In the genomic region with DNA sequence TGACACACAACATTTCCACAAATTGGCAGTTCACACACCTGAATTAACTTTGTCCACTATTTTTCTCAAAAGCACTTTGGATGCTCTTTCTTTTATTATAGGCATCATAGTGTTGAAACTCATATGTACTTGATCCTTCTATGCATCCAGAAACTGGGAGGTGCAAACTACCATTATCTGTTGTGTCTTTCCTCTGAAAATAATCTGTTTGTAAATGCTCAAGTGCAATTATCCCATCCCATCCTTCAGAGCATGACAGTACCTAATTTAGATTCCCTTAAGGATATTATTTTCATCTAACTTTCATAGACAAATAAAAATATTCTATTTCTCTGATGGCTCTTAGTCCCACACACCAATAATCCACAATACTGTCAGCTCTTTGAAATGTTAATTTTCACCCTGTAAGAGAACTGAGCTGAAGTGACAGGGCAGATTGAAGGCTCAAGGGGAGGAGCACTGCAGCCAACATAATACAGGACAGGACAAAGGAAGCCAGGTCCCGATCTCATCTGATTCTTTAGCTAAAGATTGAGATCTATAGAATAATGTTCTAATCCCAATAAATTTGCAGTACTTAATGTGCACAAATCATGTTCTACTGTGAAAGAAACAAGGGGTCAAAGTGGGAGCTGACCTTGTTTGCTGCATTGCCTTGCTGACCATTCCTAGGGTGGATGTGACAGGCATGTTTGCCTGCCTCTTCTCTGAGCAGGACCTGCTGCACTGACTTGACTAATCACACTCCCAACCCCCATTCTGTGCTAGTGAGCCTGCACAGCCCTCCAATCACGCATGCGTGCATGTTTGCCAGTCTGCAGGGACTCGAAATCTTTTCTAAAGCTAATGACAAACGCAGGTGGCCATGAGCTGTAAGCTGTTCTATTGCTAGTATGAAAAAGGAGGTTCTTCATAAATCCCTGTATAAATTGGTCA, we compare ENCODE assay signal across 10 mouse cellular contexts. TPM values are rescaled to one million over a fixed set of nuclear protein-coding genes. Genes with fewer than 3 reads are reported as not detected.
DNase-seq lines count a peak whose midpoint lies in the region; ATAC-seq lines count a peak whose summit lies in the region.
"Had no signal": no experiment of that assay in that cellular context is flagged by ENCODE, and none has a peak within 500 bp of the region (broad histone marks: within the 10 kb centered on the region; RNA-seq: fewer than 3 reads in every experiment).

No protein-coding gene starts in this region.

- DNase-seq in embryonic facial prominence, embryonic 14.5 days (ENCODE audit: low spot score), result peak; percentile 1
- peak; percentile 68 for DNase-seq in left cerebral cortex, postnatal 4 days
- DNase-seq in right cerebral cortex, postnatal 14 days, result peak; percentile 42
- DNase-seq in urinary bladder, postnatal 4 days (ENCODE audit: low spot score in 2 of 2), result no peak
- no peak for DNase-seq in lung, postnatal 25 days (ENCODE audit: low spot score)
- no peak for DNase-seq in ovary, postnatal 36 days (ENCODE audit: low spot score)
- DNase-seq in kidney, postnatal 36 days, result no peak
- DNase-seq: kidney, postnatal 25 days; thymus, postnatal 4 days had no signal

- WGBS in embryonic facial prominence, embryonic 14.5 days, result 69% methylated on average over 5 of the region's 5 CpGs
- 53% methylated on average over 5 of the region's 5 CpGs for WGBS in hindbrain, embryonic 15.5 days

- no peaks in the 10 kb centered on the region for H3K27me3 ChIP-seq in embryonic facial prominence, embryonic 14.5 days (replicated peaks; ENCODE audit: control insufficient read depth, insufficient read depth, low read length)
- H3K27me3 ChIP-seq in hindbrain, embryonic 15.5 days, result no peaks in the 10 kb centered on the region

- ATAC-seq in embryonic facial prominence, embryonic 14.5 days (ENCODE audit: low read depth), result no peak
- peak; percentile 92 for ATAC-seq in hindbrain, embryonic 15.5 days (ENCODE audit: low FRiP score, low read depth)

- H3K9me3 ChIP-seq in embryonic facial prominence, embryonic 14.5 days (ENCODE audit: control insufficient read depth, low read length), result no peaks in the 10 kb centered on the region
- H3K9me3 ChIP-seq in hindbrain, embryonic 15.5 days, result no peaks in the 10 kb centered on the region

- H3K36me3 ChIP-seq in embryonic facial prominence, embryonic 14.5 days (ENCODE audit: control insufficient read depth, insufficient read depth, low read length), result no peaks in the 10 kb centered on the region
- H3K36me3 ChIP-seq in hindbrain, embryonic 15.5 days, result no peaks in the 10 kb centered on the region

- no peak overlapping the region for H3K9ac ChIP-seq in embryonic facial prominence, embryonic 14.5 days (ENCODE audit: low read depth, low read length)
- H3K9ac ChIP-seq in hindbrain, embryonic 15.5 days, result no peak overlapping the region

- H3K4me3 ChIP-seq in embryonic facial prominence, embryonic 14.5 days (ENCODE audit: low read depth, low read length), result no peak overlapping the region
- H3K4me3 ChIP-seq in hindbrain, embryonic 15.5 days, result peak overlapping the region; percentile 15

- intact Hi-C loops in left cerebral cortex, postnatal 4 days (cut with DNase I), result no loop called here

- H3K4me1 ChIP-seq in embryonic facial prominence, embryonic 14.5 days (ENCODE audit: control insufficient read depth, insufficient read depth, low read length), result no peaks in the 10 kb centered on the region
- no peaks in the 10 kb centered on the region for H3K4me1 ChIP-seq in hindbrain, embryonic 15.5 days (replicated peaks)

- no peak overlapping the region for H3K27ac ChIP-seq in embryonic facial prominence, embryonic 14.5 days (replicated peaks; ENCODE audit: low read depth, low read length)
- H3K27ac ChIP-seq in hindbrain, embryonic 15.5 days (replicated peaks), result peak overlapping the region; percentile 77

- no peak overlapping the region for H3K4me2 ChIP-seq in embryonic facial prominence, embryonic 14.5 days (ENCODE audit: low read depth, low read length)
- peak overlapping the region; percentile 38 for H3K4me2 ChIP-seq in hindbrain, embryonic 15.5 days

RNA-seq across cellular contexts. Expression of gene Snrpn, which starts 30.5 kb away (rescaled TPM):
- 53.8 and 57.2 TPM in 2 replicates for polyA plus RNA-seq in embryonic facial prominence, embryonic 14.5 days (2014; fragmentation: Nextera tagmentation; extraction: Ambion mirVana)
- polyA plus RNA-seq in hindbrain, embryonic 15.5 days (2015; fragmentation: Nextera tagmentation; extraction: Ambion mirVana), result 940 and 944 TPM in 2 replicates
- total RNA-seq in left cerebral cortex, postnatal 4 days (2021), result 100 to 1,000 TPM; 484 to 496 TPM

Comparison
In these comparisons a context has a peak if more than half of its experiments do, and no peak if none do; other contexts are left out.
1. DNase-seq: peak in embryonic facial prominence, embryonic 14.5 days (single experiment), left cerebral cortex, postnatal 4 days (single experiment) and right cerebral cortex, postnatal 14 days (single experiment); none in urinary bladder, postnatal 4 days (0 of 2), lung, postnatal 25 days (single experiment), ovary, postnatal 36 days (single experiment) and kidney, postnatal 36 days (0 of 2).
2. RNA of gene Snrpn, which starts 30.5 kb away (polyA plus RNA-seq): 940 to 944 TPM in hindbrain, embryonic 15.5 days; 53.8 to 57.2 TPM in embryonic facial prominence, embryonic 14.5 days; every median in the first group is over 10 times any median in the second.